Mouse (Mus musculus) cerebral cortex, adult 2 months (tissue): ENCODE data around the gene Dlec1.

Experiments used
- WGBS: fragments of 180-500 bp; shearing (Covaris S2); methylation state at CpG from one replicate; pipeline ENCODE4 v1.1.7; 2018; 5-methylcytosine and 5-hydroxymethylcytosine counted together

Gene Dlec1

GRCm38 (mm10) chr9:119101992-119102782 is at the start of gene Dlec1:
Dlec1 (plus strand) TSS chr9:119102478.
- 2% methylated on average over 44 of the region's 44 CpGs for WGBS

- 61% methylated on average over 9 of the region's 9 CpGs for WGBS
Measured at GRCm38 (mm10) chr9:119053964-119054576, 48.2 kb upstream of the Dlec1 start.

DNA sequence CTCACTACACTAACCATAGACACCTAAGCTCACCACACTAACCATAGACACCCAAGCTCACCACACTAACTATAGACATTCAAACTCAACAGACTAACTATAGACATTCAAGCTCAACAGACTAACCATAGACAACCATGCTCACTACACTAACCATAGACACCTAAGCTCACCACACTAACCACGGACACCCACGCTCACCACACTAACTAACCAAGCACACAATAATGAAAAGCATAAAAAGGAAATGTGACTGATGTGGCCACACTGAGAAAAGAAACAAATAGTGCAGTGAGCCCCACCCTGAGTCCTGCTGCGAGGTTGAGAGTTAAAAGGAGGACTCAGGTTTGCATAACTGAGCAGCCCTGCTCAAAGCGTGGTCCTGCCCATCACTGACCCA is 46.9 kb upstream of the Dlec1 start:
- WGBS, result 89% methylated on average over 4 of the region's 4 CpGs

DNA sequence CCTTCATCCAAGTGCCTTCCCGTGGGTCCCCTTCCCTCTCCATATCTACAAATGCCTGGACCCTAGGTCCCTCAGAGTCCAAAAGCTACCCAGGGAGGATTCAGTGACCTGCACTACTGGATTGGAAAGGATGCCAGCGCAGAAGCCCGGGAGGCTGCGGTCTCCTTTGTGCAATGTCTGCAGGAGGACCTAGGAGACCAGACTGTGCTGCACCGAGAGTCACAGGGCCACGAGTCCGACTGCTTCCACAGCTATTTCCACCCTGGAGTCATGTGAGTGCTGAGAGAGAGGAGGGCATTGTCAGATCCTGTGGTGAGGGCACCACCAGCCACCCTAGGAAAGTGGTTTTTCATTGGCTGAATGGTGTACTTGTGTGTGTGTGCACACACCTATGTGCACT is 44.0 kb upstream of the Dlec1 start:
- WGBS, result 86% methylated on average over 7 of the region's 7 CpGs

DNA sequence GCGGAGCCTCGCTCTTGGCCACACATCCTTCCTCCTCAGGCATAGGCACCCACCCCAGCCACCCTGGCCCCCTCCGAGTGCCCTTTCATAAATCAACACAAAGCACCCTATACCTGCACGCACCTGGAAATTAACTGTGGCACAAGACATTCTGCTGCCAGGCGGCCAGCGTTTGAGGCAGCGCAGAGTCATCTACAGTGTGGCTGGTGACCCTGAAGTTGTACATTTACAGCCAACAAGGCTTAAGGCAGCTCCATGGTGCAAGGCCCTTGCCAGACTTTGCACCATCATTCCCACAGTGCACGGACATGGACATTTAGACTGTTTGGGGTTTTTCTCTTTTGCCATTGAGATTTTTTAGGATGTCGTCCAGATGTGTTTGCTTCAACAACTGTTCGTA is 41.6 kb upstream of the Dlec1 start:
- WGBS, result 93% methylated on average over 10 of the region's 10 CpGs

DNA sequence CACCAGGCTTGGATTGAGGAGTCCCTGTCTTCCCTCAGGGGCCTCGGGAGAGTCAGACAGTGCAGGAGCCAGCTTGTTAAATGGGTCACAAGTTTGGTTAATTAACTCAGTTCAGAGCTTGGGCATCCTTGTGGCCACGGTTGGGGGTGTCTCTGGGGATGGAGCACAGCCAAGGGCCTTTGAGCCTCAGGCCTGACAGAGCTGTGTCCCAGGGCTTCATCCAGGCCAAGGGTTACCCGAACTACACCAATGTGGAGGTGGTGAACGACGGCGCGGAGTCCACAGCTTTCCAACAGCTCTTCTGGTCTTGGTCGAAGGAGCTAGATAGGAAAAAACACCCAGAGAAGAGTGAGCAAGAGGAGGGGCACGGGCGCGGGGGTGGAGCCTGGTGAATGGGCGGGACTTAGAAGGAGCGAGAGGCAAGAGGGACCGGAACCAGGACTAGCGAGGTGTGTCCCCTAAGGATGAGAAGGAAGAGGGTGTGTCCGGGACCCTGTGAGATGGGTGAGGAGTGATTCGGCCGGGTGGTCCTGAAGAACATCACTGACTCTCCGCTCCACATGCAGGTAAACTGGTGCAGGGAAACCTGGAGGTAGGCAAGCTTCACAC is 39.1 kb upstream of the Dlec1 start:
- WGBS, result 51% methylated on average over 19 of the region's 19 CpGs

DNA sequence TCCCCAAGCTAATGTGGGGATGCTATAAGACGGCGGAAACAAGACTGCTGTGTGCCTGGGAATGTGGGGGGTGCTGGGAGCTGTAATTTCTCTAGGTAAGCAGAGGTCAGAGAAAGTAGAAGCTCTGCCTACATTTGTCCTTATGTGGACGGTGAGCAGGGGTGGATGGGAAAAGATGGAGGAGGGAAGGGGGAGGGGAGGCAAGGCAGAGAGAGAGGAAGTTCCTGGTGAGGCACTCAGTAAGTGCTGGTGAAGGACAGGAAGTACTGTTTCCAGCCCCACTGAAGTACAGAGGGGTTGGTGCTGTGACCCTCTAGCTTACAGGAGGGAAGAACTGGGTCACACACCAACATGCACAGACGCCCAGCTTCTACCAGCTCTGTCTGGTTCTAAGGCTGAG is 38.0 kb upstream of the Dlec1 start:
- 66% methylated on average over 4 of the region's 4 CpGs for WGBS

GRCm38 (mm10) chr9:119067601-119068000 is 34.7 kb upstream of the Dlec1 start:
- whole genome bisulfite sequencing, result 8% methylated on average over 6 of the region's 6 CpGs

GRCm38 (mm10) chr9:119068266-119068665 is 34.0 kb upstream of the Dlec1 start:
- 90% methylated on average over 11 of the region's 11 CpGs for WGBS

DNA sequence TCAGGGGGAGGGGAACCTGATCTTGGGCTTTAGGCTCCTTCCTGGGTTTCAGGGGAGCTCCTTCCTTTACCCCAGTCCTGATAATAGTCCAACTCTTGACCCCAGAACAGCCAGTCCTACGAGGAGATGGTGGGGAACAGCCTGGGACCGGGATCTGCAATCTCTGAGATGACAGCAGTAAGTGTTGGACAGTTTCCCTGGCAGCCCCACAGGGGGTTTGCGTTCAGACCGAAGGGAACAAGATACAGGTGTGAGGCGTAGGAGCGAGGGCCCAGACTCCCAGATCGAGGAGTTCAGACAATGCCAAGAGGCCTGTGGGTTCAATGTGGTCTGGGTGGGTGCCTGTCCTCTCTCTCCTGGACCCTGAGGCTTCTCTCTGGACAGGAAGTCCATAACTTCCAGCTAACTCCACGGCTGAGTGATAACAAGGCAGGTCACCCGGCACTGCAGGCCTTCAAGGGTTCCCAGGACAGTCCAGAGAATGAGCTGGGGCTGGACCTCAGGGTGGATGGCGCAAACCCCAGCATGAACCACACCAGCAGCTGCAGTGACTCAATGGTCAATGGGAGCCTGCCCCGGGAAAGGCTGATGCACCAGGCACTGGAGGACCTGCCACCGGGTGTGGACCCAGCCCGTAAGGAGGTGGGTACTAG is 32.0 kb upstream of the Dlec1 start:
- 82% methylated on average over 13 of the region's 13 CpGs for WGBS

DNA sequence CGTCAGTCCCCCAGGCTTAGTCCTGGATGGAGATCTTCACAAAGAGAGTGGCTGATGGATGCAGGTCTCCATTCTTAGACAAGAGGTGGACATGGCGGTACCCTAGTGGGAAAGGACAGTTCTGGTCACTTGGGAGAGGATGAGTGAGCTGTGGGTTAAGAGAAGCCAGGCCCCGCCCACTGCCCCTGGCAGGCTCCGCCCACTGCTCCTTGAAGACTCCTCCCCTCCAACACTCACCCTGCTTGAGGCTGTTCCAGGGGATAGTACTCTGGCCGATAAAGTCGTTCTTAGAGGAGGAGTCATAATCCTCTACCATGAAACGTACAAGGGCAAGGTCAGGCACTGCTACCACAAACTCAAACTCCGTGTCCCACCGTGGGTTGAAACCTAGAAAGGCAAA is 30.5 kb upstream of the Dlec1 start:
- WGBS, result 92% methylated on average over 9 of the region's 9 CpGs

DNA sequence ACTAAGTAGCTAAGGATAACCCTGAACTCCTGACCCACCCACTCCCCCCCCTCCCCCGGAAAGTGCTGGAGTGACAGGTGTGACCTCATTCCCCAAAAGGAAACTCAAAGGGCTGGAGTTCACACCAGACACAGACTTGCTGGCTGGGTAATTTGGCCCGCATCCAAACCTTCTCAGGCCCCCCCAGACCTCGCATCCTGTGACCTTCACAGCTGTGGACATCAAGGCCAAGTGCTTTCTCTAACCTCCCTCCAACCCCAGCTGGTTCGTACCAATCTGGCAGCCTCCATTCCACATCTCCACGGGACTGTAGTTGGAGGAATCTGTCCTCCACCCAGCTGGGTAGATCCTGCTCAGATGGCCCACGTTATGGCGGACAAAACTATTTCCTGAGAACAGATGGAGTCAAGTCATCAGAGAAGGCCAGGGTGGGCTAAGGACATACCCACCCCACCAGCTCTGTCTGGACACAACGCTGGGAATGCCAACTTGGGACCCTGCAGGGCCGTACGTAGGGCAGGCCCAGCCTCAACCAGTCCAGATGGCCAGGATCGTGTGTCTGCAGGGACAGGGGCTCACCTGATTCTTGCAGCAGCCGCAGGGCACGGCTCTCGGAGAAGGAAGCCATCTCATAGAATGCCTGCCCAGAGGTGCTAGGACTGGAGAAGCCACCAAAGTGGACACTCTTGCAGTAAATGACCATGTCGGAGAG is 28.9 kb upstream of the Dlec1 start:
- 80% methylated on average over 15 of the region's 15 CpGs for WGBS

- WGBS, result 70% methylated on average over 16 of the region's 16 CpGs
Measured at GRCm38 (mm10) chr9:119075685-119076084, 26.6 kb upstream of the Dlec1 start.

DNA sequence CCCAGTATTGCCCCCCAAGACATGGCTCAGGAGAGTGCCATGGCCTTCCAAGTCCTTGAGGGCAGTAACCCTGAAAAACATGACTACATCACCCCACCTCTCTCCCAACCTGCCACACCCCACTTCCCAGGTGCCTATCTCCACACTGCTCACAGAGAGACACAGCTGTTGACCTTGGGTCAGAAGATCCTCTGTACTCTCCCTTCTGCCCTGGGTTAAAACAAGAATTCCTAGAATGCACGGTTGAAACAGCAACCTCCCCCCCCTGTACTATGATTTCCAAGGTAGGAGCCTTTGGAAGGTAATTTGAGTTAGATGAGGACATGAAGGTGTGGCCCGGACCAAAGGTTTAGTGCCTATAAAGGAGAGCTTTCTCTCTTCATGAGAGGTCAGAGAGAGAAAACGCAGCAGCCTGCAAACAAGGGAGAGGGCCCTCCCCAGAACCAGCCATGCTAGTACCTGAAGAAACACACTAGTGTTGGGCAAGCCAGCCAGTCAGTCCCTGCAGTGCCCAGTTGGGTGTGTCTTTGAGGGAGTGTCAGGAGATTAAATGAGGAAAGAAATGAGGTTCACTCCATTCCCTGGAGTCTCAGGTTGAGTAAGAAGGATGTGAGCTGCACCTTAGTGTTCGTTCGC is 22.1 kb upstream of the Dlec1 start:
- WGBS, result 86% methylated on average over 5 of the region's 5 CpGs

GRCm38 (mm10) chr9:119082039-119082438 is 20.2 kb upstream of the Dlec1 start:
- WGBS, result 53% methylated on average over 8 of the region's 8 CpGs

DNA sequence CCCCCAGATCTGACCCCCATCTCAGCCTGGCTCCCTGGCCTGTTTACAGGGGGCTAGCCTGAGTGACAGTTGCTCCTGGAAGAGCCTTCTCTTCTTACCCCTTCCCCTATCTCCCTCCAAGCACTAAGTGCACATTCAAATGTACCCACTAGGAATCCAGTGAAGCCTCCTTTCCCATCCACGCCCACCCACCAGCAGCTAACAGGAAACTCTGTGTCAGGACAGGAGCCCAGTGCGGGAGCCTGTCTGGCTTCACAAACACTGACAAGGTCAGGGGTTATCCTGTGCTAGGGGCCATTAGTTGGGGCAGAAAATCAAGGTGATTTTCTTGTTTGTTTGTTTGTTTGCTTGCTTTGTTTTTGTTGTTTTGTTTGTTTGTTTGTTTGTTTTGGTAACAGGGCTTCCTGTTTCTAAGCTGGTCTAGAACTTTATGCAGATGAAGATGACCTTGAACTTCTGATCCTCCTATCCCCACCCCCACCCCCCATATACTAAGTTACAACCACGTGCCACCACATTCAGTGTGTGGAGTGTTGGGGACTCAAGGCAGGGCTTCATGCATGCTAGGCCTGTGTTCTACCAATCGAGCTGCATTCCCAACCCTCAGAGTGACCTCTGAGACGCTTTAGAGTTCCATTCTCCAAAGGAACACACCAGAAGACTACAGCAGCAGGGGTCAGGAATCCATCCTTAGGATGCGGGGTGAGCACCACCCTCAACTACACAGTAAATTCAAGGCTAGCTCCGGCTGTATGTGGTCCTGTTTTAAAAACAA is 19.4 kb upstream of the Dlec1 start:
- WGBS, result 71% methylated on average over 7 of the region's 7 CpGs

GRCm38 (mm10) chr9:119083966-119084365 is 18.3 kb upstream of the Dlec1 start:
- 89% methylated on average over 10 of the region's 10 CpGs for WGBS

- 54% methylated on average over 1 of the region's 1 CpGs for WGBS
Measured at GRCm38 (mm10) chr9:119086451-119086850, 15.8 kb upstream of the Dlec1 start.

DNA sequence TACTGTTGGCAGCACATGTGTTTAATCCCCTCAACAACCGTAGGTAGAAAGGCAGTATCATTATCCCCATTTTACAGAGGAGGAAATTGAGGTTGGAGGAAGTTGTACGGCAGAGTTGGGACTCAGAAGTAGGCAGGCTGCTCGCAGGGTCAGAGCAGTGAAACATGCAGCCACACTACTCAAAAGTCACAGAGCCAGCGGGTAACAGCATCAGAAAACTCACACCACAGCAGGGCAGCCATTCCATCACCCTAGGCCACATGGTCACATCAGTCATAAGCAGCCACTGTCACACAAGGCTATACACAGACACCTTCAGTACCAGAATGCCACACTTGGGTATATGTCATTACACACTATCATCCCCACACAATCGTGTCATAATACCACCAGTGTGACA is 15.0 kb upstream of the Dlec1 start:
- WGBS, result 86% methylated on average over 5 of the region's 5 CpGs

GRCm38 (mm10) chr9:119088148-119088801 is 14.0 kb upstream of the Dlec1 start:
- WGBS, result 12% methylated on average over 24 of the region's 24 CpGs
